Mouse (Mus musculus) right cerebral cortex, adult 2 months (tissue): ENCODE measurements at regions not wholly inside any gene's neighbourhood (a gene's known extent, or its start where the extent isn't known, plus 50 kb on each side); places are given as distances from the start of the nearest gene placed in this dataset.

Experiments
- DNase-seq, 2 experiments: peaks; one replicate each; pipeline ENCODE4 v3.0.0; 2021 to 2022; ENCODE audit warnings: low spot score in 2 of 2

- DNase-seq = peak; percentile 69 to 73
Observed at GRCm38 (mm10) chr4:48725660-48726348, 62.5 kb downstream of the Cavin4 start.

DNA sequence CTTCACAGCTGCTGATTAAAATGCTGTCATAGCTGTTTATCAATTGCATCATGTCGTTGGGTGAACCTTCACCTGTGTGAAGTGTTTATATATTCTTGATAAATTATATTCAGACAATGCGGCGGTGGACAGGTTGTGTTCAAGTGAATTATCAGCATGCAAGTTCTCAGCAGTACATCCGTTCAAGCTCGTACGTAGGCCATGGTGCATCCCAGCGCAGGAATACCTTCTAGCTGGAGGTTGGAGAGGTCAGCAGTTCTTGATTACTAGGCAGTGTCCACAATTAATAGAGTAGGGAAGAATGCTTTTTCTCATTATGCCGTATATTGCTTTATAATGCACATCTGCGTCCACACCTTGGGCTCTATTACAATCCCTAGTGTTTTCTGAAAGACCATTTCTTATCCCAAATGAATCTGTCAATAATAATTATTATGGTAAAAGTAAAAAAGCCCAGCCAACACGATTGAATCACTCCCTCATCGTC lies 63.1 kb downstream of the Cavin4 start:
- DNase-seq = peak in 1 of 2 experiments; percentile 7

DNA sequence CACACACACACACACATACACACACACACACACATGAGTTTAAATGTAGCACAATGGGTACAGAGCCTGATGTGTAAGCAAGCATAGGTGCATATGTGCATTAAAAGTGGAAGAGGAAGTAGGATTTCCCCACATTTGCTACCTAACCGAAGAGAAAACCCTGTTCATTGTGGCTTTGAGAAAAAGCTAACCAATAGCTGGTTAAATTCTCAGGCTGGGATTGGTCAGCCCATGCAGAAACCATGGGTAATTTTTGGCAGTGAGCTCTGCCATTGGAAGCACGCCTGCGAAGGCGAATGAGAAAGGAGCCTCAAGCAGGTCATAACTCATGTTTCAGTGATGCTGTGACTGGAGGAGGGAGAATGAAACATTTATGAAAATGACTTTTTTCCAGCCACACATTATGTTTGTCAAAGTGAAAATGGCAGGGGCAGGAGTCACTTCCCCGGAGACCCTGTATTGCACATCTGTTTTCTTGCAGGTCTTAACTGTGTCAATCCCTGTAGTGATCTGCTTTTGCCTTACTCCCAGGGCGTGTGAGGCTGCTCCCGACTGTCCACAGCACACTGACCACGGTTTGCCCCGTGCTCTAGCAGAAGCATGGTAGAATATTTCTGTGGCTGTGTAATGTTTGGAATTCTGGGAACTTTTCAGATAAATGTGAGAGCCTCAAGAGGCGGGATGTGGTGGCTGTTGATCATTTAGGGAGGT lies 71.7 kb downstream of the Cavin4 start:
- no peak for DNase-seq

- no peak for DNase-seq
Observed at GRCm38 (mm10) chr4:48746237-48746636, 82.9 kb downstream of the Cavin4 start.

DNA sequence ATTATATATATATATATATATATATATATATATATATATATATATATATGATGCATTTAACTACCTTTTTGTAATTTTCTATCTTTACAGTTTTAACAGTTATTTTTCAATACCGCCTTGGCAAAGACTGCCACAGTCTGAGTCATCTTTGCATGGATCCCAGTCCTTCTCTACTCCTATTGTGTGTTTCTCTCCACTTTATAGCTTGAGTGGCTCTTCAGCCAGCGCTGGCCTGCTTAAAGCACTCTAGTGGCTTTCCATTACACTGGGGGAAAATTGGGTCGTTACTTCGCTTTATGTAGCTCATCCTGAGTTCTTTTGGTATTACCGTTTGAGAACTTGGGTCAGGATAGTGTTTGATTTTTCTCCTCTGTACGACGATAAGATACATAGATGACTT lies 86.3 kb downstream of the Cavin4 start:
- no peak for DNase-seq

GRCm38 (mm10) chr4:48750087-48750486 lies 86.8 kb downstream of the Cavin4 start:
- no peak for DNase-seq

DNA sequence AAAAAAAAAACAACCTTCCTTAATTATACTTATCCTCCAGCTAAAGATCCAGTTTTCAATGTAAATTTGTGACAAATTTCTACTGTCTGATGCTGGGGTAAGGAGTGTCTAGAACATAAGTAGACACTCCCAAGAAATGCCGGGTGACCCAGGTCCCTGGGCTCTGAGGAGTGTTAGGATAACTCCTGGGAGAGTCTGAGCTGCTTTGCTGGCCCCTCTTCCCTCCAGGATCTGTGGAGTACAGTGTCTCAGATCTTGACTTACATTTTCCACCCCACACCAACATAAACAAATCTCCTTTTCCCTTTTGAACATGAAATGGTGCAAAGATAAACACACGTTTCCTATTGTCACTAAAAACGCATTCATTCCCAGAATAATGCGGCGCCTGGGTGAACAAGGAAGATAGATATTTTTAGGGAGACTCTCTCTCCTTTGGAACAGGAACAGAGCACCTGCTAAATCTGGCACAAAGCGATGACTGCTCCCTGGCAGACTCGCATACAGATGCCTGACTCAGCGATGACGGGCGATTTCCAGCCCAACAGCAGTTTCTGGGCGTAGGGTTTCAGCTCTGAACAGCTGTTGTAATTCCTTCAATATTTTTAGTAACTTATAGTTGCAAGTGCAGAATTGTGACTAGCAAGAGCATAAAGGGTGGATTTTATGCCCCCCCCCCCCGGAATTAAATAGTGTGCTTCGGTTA lies 91.3 kb downstream of the Cavin4 start:
- DNase-seq = peak; percentile 81 to 83

GRCm38 (mm10) chr4:48760625-48761024 lies 97.3 kb downstream of the Cavin4 start:
- no peak for DNase-seq

DNA sequence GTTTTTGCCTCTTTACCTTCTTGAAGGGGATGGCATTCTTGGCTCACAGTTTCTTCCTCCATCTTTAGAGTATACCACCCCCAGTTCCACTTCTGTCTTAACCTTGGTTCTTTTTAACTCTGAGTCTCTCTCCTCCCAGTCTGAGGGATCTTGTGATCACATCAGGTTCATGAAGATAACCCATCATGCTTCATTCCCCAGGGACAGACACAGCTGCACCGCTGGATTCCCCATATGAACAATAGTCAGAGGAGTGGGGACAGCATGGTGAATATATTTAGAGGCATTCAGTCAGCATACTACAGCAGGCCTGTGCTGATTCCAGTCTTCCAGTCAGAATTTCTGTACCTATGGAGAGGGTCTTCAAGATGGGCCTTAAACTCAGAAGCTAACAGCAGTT lies 103.1 kb downstream of the Cavin4 start:
- no peak for DNase-seq

DNA sequence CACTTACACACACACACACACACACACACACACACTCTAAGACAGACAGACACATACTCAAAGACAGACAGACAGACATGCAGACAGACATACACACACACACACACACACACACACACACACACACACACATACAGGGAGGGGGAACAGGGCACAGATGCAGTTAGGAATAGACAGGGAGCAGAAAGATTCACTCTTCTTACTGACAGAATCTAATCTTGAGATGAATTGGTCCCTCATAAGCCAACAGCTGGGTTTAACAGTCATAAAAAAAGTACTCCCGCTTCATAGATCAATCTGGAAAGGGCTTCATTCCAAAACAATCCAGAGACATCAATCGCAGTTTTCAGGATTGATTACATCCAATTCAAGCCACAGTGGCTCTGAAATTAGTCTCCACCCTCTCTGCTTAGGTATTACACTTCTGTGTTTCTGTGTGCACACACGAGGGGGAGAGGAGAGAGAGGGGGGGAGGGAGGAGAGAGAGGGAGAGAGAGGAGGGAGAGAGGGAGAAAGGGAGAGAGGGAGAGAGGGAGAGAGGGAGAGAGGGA lies 107.2 kb downstream of the Cavin4 start:
- DNase-seq = no peak

GRCm38 (mm10) chr4:48770954-48771665 lies 107.8 kb downstream of the Cavin4 start:
- DNase-seq = peak; percentile 76 to 77

GRCm38 (mm10) chr4:48771836-48772235 lies 108.5 kb downstream of the Cavin4 start:
- DNase-seq = peak in 1 of 2 experiments; percentile 18

DNA sequence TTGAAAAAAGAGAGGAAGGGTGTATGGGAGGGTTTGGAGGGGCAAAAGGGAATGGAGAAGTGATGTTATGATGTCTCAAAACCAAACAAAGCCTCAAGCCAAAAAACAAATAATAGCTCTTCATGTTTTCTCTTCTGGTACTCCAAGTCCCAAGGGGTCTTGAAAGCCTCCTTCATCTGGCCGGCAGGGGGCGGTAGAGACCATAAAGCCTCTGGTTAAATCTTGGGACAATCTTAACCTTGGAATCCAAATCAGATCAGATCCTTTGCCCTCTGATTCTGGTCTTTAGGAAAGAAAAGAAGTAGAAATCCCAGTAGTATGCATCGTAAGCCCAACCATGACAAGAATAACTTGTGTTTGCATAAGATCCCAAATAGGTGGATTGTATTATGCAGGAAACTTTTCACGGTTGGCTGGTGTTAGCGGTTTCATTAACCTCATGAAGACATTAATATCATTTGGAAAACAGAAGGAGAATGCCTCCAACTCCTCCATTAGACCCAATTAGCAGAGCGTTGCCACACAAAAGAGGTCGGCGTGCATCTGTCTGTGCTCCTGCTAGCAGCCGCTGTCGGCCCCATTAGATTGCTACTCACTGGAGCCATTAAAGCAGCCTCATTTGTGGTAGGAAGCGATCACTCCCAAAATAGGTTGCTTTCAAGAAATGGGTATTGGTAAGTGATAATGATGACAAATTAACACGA lies 116.0 kb downstream of the Cavin4 start:
- peak; percentile 80 to 85 for DNase-seq

DNA sequence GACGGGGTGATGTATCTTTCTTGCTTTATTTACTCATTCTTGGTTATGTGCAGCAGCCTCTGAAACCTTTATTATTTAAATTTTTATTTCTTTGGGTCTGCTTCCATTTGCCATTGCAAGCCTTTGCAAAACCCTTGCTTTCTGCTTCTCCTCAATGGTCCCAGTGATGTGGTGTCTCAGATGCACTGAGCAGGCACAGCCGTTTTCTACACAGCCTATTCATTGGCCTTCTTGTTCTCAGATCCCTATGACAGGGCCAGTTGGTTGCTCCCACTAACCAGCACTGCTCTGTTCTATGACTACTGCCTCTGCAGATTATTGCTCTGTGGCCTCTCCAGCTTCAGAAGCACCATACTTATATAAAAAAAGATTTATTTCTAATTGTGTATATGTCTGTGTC lies 116.6 kb downstream of the Cavin4 start:
- DNase-seq = no peak

- DNase-seq = no peak
Observed at GRCm38 (mm10) chr4:48781099-48781498, 117.8 kb downstream of the Cavin4 start.

GRCm38 (mm10) chr4:48782686-48783085 lies 119.4 kb downstream of the Cavin4 start:
- no peak for DNase-seq

DNA sequence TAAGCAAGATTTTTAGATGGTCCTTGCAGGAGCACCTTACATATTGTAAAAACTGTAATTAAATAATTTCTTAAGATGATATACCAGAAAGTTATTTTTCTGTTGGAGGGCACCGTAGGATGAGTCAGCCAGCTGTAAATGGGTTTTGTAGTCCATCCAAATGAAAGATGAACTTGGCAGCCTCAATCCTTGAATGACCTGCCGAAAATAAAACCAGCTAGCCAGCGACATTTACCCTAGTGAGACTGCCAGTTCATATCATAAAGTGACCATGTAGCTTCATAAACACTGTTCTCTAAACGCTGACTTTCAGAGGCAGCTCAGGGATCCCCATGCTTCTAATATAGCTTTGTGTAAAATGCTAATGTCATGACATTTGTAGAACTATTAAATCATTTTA lies 127.8 kb downstream of the Cavin4 start:
- no peak for DNase-seq

GRCm38 (mm10) chr4:48803777-48804176 lies 140.5 kb downstream of the Cavin4 start:
- DNase-seq = no peak

- DNase-seq = no peak
Observed at GRCm38 (mm10) chr4:48808571-48808970, 145.3 kb downstream of the Cavin4 start.

- no peak for DNase-seq
Observed at GRCm38 (mm10) chr4:48833718-48834117, 170.4 kb downstream of the Cavin4 start.

DNA sequence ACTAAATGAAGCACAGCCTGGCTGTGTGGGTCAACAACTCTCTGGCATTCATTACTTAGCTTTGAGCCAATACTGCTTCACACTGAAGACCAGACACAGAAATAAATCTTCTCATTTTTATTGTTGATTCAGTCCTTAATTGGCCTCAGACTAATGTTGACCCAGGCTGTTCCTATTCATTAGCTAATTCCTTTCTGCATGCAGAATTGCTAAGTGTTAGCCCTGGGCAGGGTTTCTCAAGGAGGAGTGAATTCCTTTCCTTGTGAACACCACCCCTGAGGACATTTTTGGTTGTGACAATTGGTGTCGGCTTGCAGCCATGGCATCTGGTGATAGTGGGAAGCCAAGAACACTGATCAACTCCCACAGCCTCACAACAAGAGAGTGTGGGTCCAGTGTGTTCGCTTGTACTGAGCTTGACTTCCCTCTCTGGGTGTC lies 179.5 kb downstream of the Cavin4 start:
- DNase-seq = no peak
